ENCODE assay signal across 26 mouse cellular contexts in the genomic region with DNA sequence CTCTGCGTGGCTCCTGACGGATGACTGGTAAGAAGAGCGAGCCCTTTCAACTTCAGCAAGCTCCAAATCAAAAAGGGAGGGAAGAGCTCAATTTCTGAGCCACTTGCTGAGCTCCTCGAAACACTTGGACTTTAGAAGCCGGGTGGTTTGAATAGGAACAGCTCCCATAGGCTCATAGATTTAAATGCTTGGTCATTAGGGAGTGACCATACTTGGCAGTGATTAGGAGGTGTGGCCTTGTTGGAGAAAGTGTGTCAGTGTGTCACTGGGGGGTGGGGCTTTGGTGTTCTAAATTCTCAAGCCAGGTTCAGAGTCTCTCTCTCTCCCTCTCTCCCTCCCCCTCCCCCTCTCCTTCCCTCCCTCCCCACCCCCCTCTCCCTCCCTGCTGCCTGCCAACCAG.
"Had no signal": no experiment of that assay in that cellular context is flagged by ENCODE, and none has a peak within 500 bp of the region (broad histone marks: within the 10 kb centered on the region; RNA-seq: fewer than 3 reads in every experiment).

No protein-coding gene starts in this region.

- H3K4me3 ChIP-seq: heart, adult 2 months; heart, embryonic 13.5 days; heart, embryonic 15.5 days; hindbrain, embryonic 13.5 days; hindbrain, embryonic 15.5 days; layer of hippocampus, adult 2 months; limb, embryonic 13.5 days; limb, embryonic 15.5 days; liver, embryonic 13.5 days had no signal

- H3K4me1 ChIP-seq: heart, embryonic 13.5 days; heart, embryonic 15.5 days; hindbrain, embryonic 13.5 days; hindbrain, embryonic 15.5 days; liver, embryonic 13.5 days had no signal

- H3K9me3 ChIP-seq: heart, embryonic 13.5 days; heart, embryonic 15.5 days; hindbrain, embryonic 15.5 days; limb, embryonic 13.5 days; limb, embryonic 15.5 days; liver, embryonic 13.5 days had no signal

- H3K4me2 ChIP-seq: heart, embryonic 11.5 days; heart, embryonic 13.5 days; heart, embryonic 15.5 days; hindbrain, embryonic 13.5 days; hindbrain, embryonic 15.5 days; limb, embryonic 13.5 days; limb, embryonic 15.5 days; liver, embryonic 11.5 days; liver, embryonic 13.5 days had no signal

- H3K36me3 ChIP-seq: heart, embryonic 13.5 days; heart, embryonic 15.5 days; hindbrain, embryonic 13.5 days; hindbrain, embryonic 15.5 days; limb, embryonic 13.5 days; limb, embryonic 15.5 days; liver, embryonic 13.5 days had no signal

- H3K27ac ChIP-seq: heart, adult 2 months; heart, embryonic 13.5 days; heart, embryonic 15.5 days; hindbrain, embryonic 13.5 days; hindbrain, embryonic 15.5 days; hindbrain, postnatal 0 days; layer of hippocampus, adult 2 months; limb, embryonic 13.5 days; limb, embryonic 15.5 days; liver, embryonic 13.5 days had no signal

- H3K9ac ChIP-seq: heart, embryonic 13.5 days; heart, embryonic 15.5 days; hindbrain, embryonic 13.5 days; hindbrain, embryonic 15.5 days; limb, embryonic 13.5 days; limb, embryonic 15.5 days; liver, embryonic 13.5 days had no signal

- DNase-seq: gastrocnemius, postnatal 14 days; gastrocnemius, postnatal 36 days; heart, adult 11 months; heart, adult 2 months; heart, postnatal 14 days; heart, postnatal 36 days; kidney, adult 11 months; kidney, adult 2 months; kidney, adult 9 months; kidney, postnatal 10 days; kidney, postnatal 25 days; kidney, postnatal 4 days; layer of hippocampus, postnatal 36 days; left cerebral cortex, postnatal 4 days; liver, embryonic 13.5 days had no signal

- ATAC-seq: hindbrain, postnatal 0 days; intestine, embryonic 16.5 days had no signal

- H3K27me3 ChIP-seq: heart, embryonic 13.5 days; heart, embryonic 15.5 days; hindbrain, embryonic 13.5 days; hindbrain, embryonic 15.5 days; limb, embryonic 13.5 days; limb, embryonic 15.5 days; liver, embryonic 13.5 days had no signal
